Mouse (Mus musculus): Measurements from ENCODE around the gene Myl6. TPM values are rescaled to one million over a fixed set of nuclear protein-coding genes. Genes with fewer than 3 reads are reported as not detected.

Myl6 gene
- 791 and 820 TPM in 2 replicates for total RNA-seq (2021)
- long read RNA-seq, transcript Myl6-201 (6 exons, 665 nt), result minor isoform, 124 of 330 reads
- long read RNA-seq, transcript Myl6-209 (1 exons, 3,040 nt), result minor isoform, 12 of 330 reads
- long read RNA-seq, transcript Myl6-202 (5 exons, 1,668 nt), result minor isoform, 6 of 330 reads
- long read RNA-seq, transcript Myl6-206 (7 exons, 691 nt), result major isoform, 152 of 330 reads
- long read RNA-seq, partial matches to known transcripts, result 29 of 330 reads
- long read RNA-seq, other reads (novel, unspliced or antisense), result 4 of 330 reads

GRCm38 (mm10) chr10:128493695-128494666, at the start of gene Myl6:
TSS of gene Myl6 (minus strand) at chr10:128494145.
- peak; percentile 98 for DNase-seq

GRCm38 (mm10) chr10:128543100-128543499, 49.2 kb upstream of the Myl6 start:
- no peak for DNase-seq

- DNase-seq, result no peak
Measured at GRCm38 (mm10) chr10:128538340-128538870, 44.5 kb upstream of the Myl6 start.

- peak; percentile 80 for DNase-seq
Measured at GRCm38 (mm10) chr10:128536266-128536940, 42.5 kb upstream of the Myl6 start.

- DNase-seq, result no peak
Measured at GRCm38 (mm10) chr10:128535624-128536265, 41.8 kb upstream of the Myl6 start.

- DNase-seq, result no peak
Measured at GRCm38 (mm10) chr10:128535206-128535605, 41.3 kb upstream of the Myl6 start.

GRCm38 (mm10) chr10:128526366-128527356, 32.7 kb upstream of the Myl6 start:
- no peak for DNase-seq

GRCm38 (mm10) chr10:128525671-128526308, 31.8 kb upstream of the Myl6 start, which contains the start of gene Esyt1:
TSS of gene Esyt1 (minus strand) at chr10:128525871.
- peak; percentile 93 for DNase-seq

- DNase-seq, result peak; percentile 52
Measured at GRCm38 (mm10) chr10:128524732-128525662, 31.1 kb upstream of the Myl6 start.

GRCm38 (mm10) chr10:128524111-128524731, 30.3 kb upstream of the Myl6 start:
- no peak for DNase-seq

- no peak for DNase-seq
Measured at GRCm38 (mm10) chr10:128522351-128522750, 28.4 kb upstream of the Myl6 start.

- no peak for DNase-seq
Measured at GRCm38 (mm10) chr10:128520591-128520990, 26.6 kb upstream of the Myl6 start.

- peak; percentile 47 for DNase-seq
Measured at GRCm38 (mm10) chr10:128518833-128519232, 24.9 kb upstream of the Myl6 start.

- DNase-seq, result no peak
Measured at GRCm38 (mm10) chr10:128516677-128517076, 22.7 kb upstream of the Myl6 start.

- no peak for DNase-seq
Measured at GRCm38 (mm10) chr10:128516029-128516428, 22.1 kb upstream of the Myl6 start.

- DNase-seq, result no peak
Measured at GRCm38 (mm10) chr10:128515044-128515443, 21.1 kb upstream of the Myl6 start.

- DNase-seq, result no peak
Measured at GRCm38 (mm10) chr10:128511761-128512160, 17.8 kb upstream of the Myl6 start.

GRCm38 (mm10) chr10:128511189-128511588, 17.2 kb upstream of the Myl6 start:
- DNase-seq, result no peak
